Mouse (Mus musculus) brain, embryonic 14.5 days (tissue): ENCODE measurements at regions not wholly inside any gene's neighbourhood (a gene's known extent, or its start where the extent isn't known, plus 50 kb on each side); places are given as distances from the start of the nearest gene placed in this dataset.
A peak's percentile ranks its signal among the peaks of the same experiment; 100 is the strongest.

Source experiments
- CTCF ChIP-seq: fragments of 200-500 bp; IDR thresholded peaks from 2 replicates; pipeline ENCODE4 v1.5.1; 2012; ENCODE audit warnings: inconsistent platforms, mild to moderate bottlenecking, moderate library complexity, borderline replicate concordance; ENCODE audit not compliant: insufficient read depth, insufficient read length; ENCODE audit errors: extremely low read depth
- POLR2A ChIP-seq: fragments of 200-500 bp; IDR thresholded peaks from 2 replicates; pipeline ENCODE4 v1.6.1; 2012; ENCODE audit warnings: mild to moderate bottlenecking, inconsistent platforms, borderline replicate concordance; ENCODE audit not compliant: poor library complexity, insufficient read depth, insufficient read length, severe bottlenecking; ENCODE audit errors: extremely low read depth

GRCm38 (mm10) chr1:52392933-52393332 lies 107.5 kb downstream of the Nab1 start:
- peak; percentile 21; the same call in 1 of the 2 replicates for TF ChIP-seq CTCF
- TF ChIP-seq POLR2A: no peak
